ENCODE assay signal across 9 mouse cellular contexts in the genomic region with DNA sequence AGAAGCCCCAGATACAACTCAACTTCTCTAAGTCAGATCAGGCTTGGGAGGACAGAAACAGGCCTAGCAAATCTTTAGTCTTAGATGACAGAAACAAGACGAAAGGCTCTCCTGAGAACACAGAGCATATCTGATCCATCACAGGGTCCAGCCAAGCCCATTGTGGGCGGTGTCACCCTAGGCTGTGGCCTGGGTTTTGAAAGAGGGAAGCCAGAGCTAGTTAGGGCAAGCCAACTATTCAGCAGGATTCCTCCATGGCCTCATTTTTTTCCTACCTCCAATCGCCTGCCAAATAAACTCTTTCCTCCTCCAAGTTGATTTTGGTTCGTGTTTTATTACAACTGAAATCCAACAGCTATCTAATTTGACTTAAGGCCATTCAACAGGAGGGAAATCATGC. TPM values are rescaled to one million over a fixed set of nuclear protein-coding genes. Genes with fewer than 3 reads are reported as not detected.
DNase-seq lines count a peak whose midpoint lies in the region; ATAC-seq and TF ChIP-seq lines count a peak whose summit lies in the region.
"Had no signal": no experiment of that assay in that cellular context is flagged by ENCODE, and none has a peak within 500 bp of the region (broad histone marks: within the 10 kb centered on the region; RNA-seq: fewer than 3 reads in every experiment).

No protein-coding gene starts in this region.

- peak; percentile 19 to 34 for DNase-seq in heart, adult 9 months (ENCODE audit: low spot score in 2 of 2)
- no peak for DNase-seq in heart, embryonic 10.5 days (ENCODE audit: low spot score)
- peak; percentile 8 for DNase-seq in lung, postnatal 25 days (ENCODE audit: low spot score)
- no peak for DNase-seq in lung, postnatal 0 days (ENCODE audit: low spot score)
- DNase-seq in fibroblast of lung, adult 2 months (ENCODE audit: low read depth) = peak; percentile 39
- DNase-seq in urinary bladder, postnatal 25 days (ENCODE audit: low spot score) = peak; percentile 9
- DNase-seq in layer of hippocampus, adult 8-10 months (ENCODE audit: low spot score in 2 of 2) = no peak
- DNase-seq: right cerebral cortex, adult 18-20 months had no signal

- no peak overlapping the region for H3K27ac ChIP-seq in heart, embryonic 10.5 days
- no peak overlapping the region for H3K27ac ChIP-seq in lung, postnatal 0 days (ENCODE audit: low read length)

- H3K4me1 ChIP-seq in heart, embryonic 10.5 days = no peaks in the 10 kb centered on the region
- no peaks in the 10 kb centered on the region for H3K4me1 ChIP-seq in lung, postnatal 0 days (ENCODE audit: insufficient read depth, low read depth, low read length)
- H3K4me1 ChIP-seq: megakaryocyte, embryonic 14.5 days had no signal

- no peak overlapping the region for H3K9ac ChIP-seq in lung, postnatal 0 days (replicated peaks; ENCODE audit: low read depth)

- H3K4me2 ChIP-seq in lung, postnatal 0 days (replicated peaks; ENCODE audit: low read depth, low read length) = no peak overlapping the region

- TF ChIP-seq CTCF in lung, postnatal 0 days (IDR thresholded peaks at IDR 0.05) = no peak

- 84% methylated on average over 4 of the region's 4 CpGs for WGBS in heart, embryonic 10.5 days
- 59% methylated on average over 4 of the region's 4 CpGs for WGBS in lung, postnatal 0 days

- no peaks in the 10 kb centered on the region for H3K36me3 ChIP-seq in heart, embryonic 10.5 days
- H3K36me3 ChIP-seq in lung, postnatal 0 days (ENCODE audit: insufficient read depth, low read length) = no peaks in the 10 kb centered on the region

- H3K4me3 ChIP-seq in heart, embryonic 10.5 days = no peak overlapping the region
- H3K4me3 ChIP-seq in lung, postnatal 0 days (ENCODE audit: low read depth, low read length) = no peak overlapping the region
- H3K4me3 ChIP-seq: megakaryocyte, embryonic 14.5 days had no signal

- H3K9me3 ChIP-seq in heart, embryonic 10.5 days = no peaks in the 10 kb centered on the region
- no peaks in the 10 kb centered on the region for H3K9me3 ChIP-seq in lung, postnatal 0 days (ENCODE audit: low read length)
- H3K9me3 ChIP-seq: megakaryocyte, embryonic 14.5 days had no signal

- no peak for ATAC-seq in lung, postnatal 0 days

- no peaks in the 10 kb centered on the region for H3K27me3 ChIP-seq in heart, embryonic 10.5 days (ENCODE audit: insufficient read depth, poor library complexity, severe bottlenecking)
- no peaks in the 10 kb centered on the region for H3K27me3 ChIP-seq in lung, postnatal 0 days (replicated peaks; ENCODE audit: insufficient read depth, low read length)
- H3K27me3 ChIP-seq: megakaryocyte, embryonic 14.5 days had no signal

- TF ChIP-seq EP300 in lung, postnatal 0 days (IDR thresholded peaks at IDR 0.05) = no peak

RNA-seq across cellular contexts. Expression of a gene that starts 32.0 kb away (rescaled TPM):
- 8.8 and 13.4 TPM in 2 replicates for polyA plus RNA-seq in heart, embryonic 10.5 days (2016; fragmentation: Nextera tagmentation; extraction: Ambion mirVana)
- polyA plus RNA-seq in lung, postnatal 0 days (2015; fragmentation: Nextera tagmentation; extraction: Ambion mirVana) = 8.1 and 8.5 TPM in 2 replicates
- total RNA-seq in layer of hippocampus, adult 8-10 months (2022) = 10 to 100 TPM; 17.0 to 19.1 (median 18.5) TPM

Comparison
In these comparisons a context has a peak if more than half of its experiments do, and no peak if none do; other contexts are left out.
1. DNase-seq: peak in heart, adult 9 months (2 of 2), lung, postnatal 25 days (single experiment), fibroblast of lung, adult 2 months (single experiment) and urinary bladder, postnatal 25 days (single experiment); none in heart, embryonic 10.5 days (single experiment), lung, postnatal 0 days (single experiment) and layer of hippocampus, adult 8-10 months (0 of 2).